Mouse (Mus musculus): ENCODE data around the gene Tyrp1.

DNA sequence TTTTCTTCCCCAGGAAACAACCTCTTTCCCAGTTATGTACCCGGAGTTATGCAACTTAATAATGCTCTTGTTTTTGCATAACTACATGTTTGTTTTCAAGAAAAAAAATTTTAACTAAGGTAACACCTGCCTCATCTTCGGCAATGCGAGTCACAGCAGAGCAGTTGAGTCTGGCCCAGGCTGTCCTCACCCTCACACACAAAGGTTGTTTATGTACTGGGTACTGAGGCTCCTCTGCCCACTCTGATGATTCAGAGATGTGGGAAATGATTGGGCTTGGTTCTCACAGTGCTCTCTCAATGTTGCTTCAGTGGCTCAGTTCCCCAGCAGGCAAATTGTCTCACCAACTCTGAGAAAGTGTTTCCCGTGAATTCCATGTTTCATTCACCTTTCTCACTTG is 52.7 kb downstream of the Tyrp1 start:
- TF ChIP-seq CTCF (IDR thresholded peaks at IDR 0.05; ENCODE audit: low read depth, low read length) (no peak), GATA1 (IDR thresholded peaks at IDR 0.05; ENCODE audit: borderline replicate concordance, low read length) (no peak), TAL1 (conservative IDR thresholded peaks at IDR 0.05; ENCODE audit: low read depth, low read length) (no peak), GATA2 (IDR thresholded peaks at IDR 0.05; ENCODE audit: borderline replicate concordance, low read depth, low read length) (no peak)

Data from G1E (cell line).